Mouse (Mus musculus): Measurements from ENCODE around the gene Rnf217.

Gene Rnf217

DNA sequence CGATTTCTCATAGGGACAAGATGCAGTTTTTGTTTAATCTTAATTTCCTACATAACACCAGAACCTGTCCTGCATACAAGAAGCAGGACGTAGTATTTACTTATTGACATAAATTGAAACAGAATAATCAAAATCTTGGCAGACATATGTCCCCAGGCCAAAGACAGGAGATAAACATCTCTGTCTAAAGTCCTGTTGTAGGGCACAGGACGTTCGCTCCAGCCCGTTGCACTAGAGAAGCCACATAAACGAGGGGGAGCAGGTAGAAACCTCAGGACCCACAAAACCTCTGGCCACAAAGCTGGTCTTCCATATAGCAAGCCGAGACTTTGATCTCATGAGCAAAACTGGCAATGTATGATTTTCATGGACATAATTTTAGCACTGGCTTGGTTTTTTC lies 57.1 kb downstream of the Rnf217 start:
- no peak for DNase-seq

DNA sequence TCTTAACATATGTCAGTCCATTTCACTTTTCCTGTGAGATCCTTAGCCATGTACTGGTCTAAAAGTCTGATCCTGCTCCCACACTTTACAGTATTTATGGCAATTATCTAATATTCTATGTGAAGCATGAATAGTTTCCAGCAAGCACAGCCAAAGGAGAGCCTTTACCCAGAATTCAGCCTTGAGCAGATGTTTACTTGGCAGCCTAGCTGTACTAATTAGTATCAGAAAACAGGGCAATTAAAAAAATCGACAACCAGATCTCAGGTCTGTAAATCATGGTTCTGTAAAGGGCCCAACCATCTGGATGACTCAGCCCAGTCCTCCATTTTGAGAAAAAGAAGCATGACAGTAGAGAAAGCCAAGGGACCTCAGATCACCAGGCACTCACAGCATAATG lies 57.6 kb downstream of the Rnf217 start:
- DNase-seq: no peak

DNA sequence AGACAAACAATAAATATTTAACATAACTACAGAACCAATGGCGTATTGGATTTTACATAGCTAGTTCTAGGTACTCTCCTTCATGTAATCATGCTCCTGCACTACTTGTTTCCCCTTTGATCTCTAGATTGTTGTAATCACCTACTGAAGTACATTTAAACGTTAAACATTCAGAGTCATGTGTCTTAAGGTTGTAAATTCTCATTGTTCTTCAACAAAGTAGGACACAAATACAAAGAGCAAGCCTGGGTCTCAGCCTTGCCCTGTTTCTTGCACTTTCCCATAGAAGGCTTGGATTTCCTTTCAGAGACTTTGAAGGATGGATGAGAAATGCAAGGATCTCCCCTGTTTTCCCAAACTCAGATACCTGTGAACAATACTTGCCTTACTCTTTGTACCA lies 61.8 kb downstream of the Rnf217 start:
- DNase-seq: no peak

DNA sequence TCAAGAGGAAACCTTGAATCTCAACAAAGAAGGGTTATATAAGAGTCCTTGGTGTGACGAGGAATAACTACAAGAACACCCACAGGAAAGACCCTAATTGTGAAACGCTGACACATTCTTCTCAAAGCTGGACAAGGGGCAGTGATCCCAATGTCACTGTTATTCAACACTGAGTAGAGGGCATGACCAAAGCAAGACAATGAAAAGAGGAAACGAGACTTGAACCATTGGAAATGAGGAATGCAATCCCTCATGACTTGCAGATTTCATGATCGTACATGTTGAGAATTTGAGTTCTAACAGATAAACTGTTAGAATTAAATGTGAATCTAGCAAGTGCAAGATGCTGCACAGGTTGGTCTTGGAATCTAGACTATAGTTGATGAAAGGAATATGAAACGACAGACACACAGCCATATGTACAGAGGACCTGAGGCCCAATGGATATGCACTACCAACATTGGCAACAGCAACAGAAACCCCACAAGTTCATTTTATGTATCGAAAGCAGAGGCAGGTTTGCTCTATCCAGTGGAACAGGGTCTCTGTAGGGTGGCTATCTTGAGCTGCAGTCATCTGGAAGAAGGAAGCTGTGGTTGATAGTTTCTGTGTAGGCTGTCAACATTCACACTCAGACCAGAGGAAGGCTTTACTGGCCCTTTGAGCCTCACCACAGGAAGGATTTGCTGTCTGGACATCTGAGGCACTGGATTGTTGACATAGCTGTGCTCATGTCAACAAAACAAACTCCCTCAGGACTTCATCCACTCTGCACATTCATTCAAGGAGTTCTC lies 64.6 kb downstream of the Rnf217 start:
- no peak for DNase-seq

DNA sequence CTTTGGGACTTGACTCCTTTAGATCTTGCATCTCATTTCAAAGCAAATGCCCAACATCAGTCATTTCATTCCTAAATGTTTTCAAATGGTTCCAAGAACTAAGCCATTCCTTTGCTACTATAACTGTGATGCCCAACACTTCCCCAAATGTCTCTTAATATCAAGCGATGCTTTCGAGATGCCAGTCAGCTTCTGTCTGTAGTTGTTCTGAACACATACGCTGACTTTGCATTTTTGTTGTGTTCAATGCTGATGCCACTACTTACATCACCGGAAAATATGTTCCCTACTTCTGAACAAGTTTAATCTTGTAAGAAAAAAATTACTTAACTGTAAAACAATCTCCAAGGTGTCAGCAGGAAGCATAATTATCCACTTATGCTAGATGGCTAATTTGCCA lies 68.5 kb downstream of the Rnf217 start:
- no peak for DNase-seq

DNA sequence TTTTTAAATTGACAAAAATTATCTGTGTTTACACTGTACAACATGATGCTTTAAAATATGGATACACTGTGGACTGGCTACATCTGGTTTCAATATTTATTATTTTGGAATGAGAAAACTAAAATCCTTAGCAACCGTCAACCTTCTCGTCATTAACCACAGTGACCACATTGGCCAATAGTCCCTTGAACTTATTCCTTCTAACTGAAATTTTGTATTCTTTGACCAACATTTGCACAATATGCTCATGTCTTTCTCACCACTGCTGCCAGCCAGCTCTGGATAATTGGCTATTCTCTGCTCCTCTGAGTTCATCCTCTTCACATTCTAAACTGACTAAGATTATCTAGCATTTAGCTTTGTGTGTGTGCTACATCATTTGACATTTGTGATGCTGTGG lies 69.6 kb downstream of the Rnf217 start:
- DNase-seq: no peak

DNA sequence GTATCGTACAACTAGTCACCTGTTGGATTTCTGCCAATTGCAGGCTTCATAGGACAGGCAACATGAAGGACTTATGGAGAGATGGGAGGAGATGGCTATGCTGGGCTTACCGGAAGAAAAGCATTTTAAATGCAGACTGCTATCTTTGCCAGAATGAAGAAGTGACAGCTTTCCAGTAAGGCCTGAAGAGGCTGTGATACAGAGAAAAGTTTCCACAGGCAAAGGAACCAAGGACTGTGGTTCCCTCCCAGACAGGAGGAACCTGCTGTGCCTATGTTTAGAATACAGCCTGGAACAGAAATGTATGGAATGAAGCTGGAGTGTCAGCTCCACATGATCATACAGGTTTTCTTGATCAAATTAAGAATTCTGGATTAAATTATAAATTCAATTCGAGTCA lies 70.3 kb downstream of the Rnf217 start:
- no peak for DNase-seq

DNA sequence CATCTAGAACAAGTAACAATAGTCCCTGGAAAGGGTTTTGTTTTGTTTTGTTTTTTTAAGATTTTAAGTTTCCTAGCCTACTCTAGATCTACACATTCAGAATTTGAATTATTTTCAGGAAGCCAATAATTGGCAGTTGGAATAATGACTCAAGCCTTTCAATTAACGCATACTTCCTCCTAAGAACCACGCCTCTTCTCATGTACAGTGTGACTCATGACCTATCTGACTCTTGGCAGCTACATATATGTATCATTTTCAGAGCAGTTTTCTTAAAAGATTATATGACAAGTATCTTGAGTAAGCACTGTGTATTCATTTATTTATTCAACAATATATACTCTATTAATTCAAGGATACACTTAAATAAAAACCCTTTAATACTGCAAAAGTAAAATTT lies 70.7 kb downstream of the Rnf217 start:
- no peak for DNase-seq

DNA sequence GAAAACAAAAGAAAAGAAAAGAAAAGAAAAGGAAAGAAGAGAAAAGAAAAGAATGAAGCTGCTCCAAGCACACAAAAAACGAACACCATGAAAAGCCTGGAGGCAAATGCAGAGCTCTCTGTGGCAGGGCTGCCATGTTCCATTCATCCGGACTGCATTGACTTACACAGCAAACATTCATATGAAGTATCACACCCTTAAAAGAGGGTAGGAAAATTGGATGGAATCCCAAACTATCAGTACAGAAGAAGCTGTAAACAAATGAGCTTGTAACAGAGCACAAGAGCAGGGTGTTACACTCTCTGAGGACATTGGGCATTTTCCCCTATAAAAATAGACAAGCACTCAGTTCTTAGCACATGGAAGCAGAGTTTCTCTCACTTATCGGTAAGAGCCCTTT lies 71.8 kb downstream of the Rnf217 start:
- DNase-seq: no peak

DNA sequence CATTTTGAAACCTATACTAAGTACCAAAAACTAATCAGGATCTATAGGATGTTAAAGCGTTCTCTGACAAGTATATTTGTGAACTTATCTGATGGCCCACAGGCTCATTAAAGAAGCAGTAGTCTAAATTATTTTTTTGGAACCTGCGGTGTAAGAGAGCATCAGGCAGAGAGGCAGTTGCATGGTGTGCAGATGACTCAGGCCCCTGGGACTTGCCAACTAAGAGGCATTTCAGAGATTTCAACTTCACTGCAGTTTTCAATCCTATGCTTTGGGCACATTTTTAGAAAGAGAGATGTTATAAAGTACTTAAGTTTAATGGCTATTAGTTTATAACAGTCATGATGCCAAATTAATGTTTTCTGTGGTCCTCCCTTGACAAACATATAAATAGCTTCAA lies 73.9 kb downstream of the Rnf217 start:
- DNase-seq: no peak

DNA sequence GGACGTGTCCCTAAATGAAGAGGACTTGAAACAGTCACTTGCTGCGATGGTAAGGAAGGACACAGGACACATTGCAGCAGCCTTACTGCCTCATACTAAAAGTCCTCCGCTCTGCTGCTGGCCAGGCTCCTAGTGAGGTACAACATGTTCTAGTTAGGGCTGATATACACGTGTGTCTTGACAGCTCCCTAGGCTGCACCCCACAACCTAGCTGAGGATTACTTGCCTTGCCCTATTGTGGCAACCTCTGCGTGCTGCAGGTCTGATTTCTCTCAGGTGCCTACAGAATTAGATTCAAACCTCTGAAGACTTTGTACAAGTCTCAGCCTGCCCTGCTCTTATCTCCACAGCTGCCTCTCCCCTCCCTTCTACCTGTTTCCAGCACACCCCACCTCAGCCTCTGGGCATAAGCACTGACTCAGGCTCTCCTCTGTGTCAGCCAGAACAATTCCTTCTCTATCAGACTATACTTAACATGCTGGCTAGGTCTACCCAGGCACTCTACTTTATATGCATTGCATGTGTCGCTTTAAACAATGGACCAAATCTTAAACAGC lies 75.6 kb downstream of the Rnf217 start:
- DNase-seq: no peak

DNA sequence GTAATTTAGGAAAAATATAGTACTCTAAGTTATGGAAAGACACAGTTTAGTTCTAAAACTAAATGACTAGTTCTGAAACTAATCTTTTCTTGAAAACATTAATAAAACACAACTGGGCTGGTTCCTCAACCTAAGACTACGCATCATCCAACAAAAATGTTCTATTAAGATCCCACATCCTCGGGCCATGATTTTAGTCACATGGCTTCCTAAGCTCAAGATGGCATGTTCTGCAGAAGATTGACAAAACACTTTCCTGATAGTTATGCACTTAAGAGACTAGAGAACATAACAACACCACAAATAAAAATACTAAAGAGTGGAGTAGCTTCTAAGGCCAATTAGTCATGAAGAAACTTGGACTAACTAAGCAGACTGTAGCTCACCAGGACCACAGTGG lies 76.2 kb downstream of the Rnf217 start:
- no peak for DNase-seq

DNA sequence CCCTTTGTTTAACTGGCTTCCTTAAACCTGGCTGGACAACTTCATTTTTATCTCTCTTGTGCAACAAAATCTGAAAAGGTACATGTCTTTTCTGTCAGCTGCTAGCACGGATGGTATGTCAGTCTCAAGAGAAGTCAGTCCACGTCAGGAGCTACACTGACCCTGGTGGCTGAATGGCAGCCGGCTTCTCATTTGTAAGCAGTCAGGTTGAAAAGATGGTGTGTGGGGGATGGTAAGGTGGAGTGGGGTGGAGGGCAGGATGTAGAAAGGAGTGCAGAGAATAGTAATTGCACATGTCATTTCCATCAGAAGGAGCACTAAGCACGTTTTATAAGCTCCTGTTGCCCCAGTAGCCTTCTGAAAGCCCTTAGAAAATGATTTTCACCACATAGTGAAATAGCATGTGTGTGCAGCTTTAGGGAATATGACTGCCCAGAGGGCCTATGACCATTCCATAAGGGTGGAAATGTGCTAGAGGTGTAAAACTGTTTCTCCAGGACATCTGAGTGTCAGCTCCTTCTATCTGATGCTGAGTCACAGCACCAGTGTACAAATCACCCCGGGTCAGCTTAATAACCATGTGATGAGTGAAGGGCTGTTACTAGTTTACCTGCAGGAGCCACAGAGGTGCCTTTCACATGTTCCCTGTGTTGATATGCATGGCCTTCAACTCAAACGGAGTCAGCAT lies 80.5 kb downstream of the Rnf217 start:
- no peak for DNase-seq

DNA sequence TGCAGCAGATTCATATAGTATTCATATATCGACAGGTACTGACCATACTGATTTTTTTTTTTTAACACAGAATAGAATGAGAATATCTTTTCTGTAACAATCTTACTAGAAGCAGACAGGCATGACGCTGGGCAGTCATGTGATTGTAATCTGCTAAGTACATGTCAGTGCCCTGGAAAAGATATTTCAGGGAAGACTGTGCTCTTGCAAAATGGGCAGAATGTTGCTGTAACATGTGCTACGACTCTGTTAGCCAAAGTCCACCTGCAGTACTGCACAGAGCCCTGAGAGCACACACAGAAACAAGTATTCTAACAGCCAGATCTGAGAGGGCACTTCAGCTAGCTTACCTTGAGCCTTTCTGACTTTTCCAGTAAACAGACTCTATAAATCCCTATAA lies 83.3 kb downstream of the Rnf217 start:
- no peak for DNase-seq

DNA sequence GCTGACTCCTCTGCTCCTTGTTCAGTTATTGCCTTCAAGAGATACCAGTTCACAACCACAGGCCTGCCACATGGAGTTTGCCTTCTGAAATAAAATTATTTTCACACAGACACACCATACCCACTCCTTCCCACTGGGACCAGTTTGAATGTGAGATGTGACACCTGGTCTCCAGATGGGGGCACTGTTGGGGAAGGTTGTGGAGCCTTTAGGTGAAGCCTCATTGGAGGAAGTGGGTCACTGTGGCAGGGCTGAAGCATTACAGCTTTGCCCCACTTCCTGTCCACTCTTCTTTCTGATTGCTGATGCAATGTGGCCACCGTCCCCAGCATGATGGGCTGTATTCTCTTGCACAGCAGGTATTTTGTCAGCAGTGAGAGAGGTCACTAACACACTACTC lies 89.6 kb downstream of the Rnf217 start:
- peak in 1 of 2 experiments; percentile 7 for DNase-seq

DNA sequence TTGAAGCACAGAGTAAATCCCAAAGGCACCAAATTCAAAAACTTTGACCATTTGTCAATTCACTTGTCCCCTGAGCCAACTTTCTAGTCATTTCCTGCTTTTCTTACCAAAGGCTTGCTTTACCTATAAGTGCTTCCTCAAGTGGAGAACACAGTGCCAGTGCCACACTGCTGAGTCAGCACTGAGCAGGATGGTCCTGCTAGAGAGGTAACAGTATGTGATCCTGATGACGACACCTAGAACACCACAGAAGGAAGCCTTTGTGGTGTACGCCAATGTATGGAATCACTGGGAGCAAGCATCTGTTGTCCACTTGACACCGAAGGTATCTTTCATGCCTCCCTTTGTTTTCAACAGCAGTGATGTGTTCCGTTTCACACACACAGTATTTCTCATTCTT lies 90.8 kb downstream of the Rnf217 start:
- no peak for DNase-seq

DNA sequence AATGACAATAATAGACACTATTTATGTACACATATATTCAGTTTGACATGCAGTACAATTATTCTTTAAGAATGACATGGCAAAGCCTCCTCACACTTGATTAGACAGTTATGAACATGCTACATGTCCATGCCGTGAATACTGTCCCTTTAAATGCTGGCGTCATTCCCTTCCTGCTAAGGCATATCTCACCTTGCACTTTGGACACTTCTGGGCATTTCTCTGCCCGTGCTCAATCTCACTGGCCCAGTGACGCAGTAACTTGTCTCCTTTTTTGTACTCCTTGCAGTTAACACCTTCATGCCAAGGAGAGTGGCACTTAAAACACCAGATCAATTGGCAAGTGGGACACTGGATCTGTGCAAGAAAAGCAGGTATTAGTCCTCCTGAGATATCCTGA lies 91.8 kb downstream of the Rnf217 start:
- DNase-seq: no peak

DNA sequence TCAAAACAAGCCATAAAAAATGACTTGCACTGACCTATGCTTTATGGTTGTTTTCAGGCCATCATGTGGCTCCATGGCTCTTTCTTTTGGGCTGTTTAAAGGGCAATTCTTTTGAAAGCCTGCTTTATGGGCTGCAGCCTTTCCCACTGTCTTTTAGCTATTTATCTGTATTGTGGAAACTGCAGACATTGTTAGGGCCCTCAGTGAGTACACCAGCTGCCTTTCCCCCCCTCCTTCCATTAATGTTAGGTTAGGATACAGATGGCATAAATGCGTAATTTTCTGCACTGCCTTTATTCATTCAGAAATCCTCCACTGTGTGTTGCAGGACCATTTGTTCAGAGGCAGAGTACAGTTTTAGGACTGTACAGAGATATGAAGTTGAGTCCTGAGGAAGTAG lies 93.1 kb downstream of the Rnf217 start:
- no peak for DNase-seq

DNA sequence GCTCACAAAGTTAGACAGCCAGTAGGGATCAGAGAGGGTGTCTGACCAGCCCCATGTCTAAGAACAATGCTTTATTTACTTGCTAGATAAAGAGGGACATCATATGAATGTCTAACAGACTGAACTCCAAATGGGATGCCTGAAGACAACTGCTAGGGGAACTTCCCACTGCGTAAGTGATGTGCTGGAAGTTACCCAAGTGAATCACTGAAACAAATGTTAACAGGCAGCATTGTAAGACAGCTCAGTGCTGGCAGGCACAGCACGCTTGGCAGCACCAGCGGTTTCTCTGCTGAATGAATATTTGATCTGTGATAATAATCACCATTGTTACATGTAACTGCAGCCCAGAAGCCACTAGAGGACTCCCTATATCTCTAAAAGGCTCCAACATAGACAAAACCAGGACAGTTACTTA lies 104.8 kb downstream of the Rnf217 start:
- peak in 1 of 2 experiments; percentile 14 for DNase-seq

DNA sequence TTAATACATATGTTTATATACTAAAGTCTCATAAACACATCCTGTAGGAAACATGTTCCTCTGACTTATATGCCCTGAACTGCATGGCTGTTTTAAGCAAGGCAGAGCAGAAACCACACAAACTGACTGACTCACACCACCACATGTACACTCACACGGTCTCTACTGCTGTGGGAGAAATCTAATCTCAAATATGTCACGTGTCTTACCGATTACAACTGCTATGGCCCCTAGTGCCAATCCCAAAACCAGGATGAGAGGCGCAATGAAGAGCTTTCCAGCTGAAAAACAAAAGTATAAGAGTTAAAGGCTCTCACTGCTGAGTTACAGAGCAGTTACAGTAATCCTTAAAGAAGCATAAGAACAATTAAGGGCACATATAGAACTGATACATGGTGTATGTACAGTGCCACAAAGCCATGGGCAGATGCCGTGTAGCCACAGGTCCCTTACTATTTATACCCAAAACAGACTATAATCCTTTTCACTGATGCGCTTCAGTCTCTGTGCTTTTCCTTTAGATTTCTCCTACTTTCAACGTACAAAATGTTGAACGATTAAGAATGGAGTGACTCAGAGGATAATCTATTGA lies 105.3 kb downstream of the Rnf217 start:
- DNase-seq: no peak

DNA sequence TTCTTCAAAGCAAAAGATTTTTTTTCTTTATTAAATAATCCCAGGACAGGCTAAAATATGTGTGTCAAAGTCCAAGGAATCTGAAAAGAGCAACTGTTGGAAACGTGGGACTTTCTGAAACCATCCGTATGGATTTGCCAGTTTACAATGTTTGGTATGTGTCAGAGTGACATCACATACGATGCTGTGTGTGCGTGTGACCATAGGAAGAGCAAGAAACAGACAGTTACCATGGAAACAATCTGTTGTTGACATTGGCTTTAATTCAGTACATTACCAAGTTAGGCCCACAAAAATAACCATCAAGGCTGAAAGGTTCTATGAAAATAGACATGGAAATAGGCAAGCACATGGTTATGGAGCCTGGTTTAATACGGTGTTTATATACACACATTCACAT lies 107.3 kb downstream of the Rnf217 start:
- DNase-seq: no peak

DNA sequence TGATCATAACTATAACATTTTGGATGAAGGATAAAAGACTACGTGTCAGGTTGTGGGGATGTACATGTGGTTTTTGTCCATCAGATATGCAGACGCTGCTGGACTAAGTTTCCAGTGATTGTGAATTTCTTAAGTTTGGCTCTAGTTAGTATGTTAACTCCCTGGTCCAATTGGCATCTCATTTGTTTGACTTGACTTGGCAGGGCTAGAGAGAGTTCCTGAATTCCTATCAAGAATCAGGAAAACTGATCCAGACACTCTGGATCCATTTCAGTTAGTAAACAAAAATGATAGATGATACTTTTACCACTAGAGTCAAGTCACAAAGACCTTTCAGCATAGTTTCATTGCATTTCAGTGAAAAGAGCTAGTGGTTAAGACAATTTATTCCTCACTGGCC lies 112.1 kb downstream of the Rnf217 start:
- no peak for DNase-seq

DNA sequence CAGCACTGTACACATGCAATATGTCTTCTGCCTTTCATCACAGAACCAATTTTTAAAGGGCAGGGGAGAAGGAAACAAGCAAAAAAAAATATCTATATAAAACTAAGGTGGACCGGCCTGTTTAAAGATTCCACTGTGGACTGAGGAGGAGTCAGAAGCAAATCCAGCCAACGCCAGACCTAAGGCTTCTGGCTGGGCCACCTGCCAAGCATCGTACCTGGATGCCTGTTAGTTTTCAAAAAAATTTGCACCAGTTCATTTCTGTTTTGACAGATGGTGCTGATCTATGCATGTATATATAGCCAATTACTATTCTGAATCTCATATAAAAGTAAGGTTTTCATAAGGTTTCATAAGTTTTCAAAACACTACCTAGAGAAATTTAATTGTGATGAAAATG lies 113.2 kb downstream of the Rnf217 start:
- DNase-seq: no peak

DNA sequence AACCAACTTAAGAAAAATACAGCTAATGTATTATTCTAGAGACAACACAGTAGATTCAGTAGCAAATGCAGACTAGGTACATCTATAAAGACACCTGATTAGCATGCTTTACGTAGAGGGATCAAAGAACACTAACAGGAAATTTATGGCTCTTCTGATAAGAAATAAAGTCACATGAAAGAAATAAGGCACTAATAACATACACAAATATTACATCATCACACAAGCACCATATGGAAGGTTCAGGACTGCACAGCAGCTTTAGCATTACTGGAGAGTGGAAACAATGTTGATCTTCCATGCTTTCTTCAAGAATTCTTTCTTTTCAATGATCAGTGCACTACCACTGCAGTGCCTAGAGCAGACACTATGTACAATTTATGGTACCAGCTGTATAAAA lies 114.7 kb downstream of the Rnf217 start:
- no peak for DNase-seq
